Mouse (Mus musculus) cerebellum, adult 2 months (tissue): ENCODE measurements at regions not wholly inside any gene's neighbourhood (a gene's known extent, or its start where the extent isn't known, plus 50 kb on each side); places are given as distances from the start of the nearest gene placed in this dataset.

Experiments used
- DNase-seq, 2 experiments: peaks; one replicate each; pipeline ENCODE4 v3.0.0; 2021
- H3K27ac ChIP-seq: fragments of 200-500 bp; 2 replicates; pipeline ENCODE4 v1.5.1; 2012; ENCODE audit warnings: low read length, control low read depth, inconsistent platforms; ENCODE audit not compliant: insufficient read depth
- H3K27me3 ChIP-seq: fragments of 200-500 bp; 2 replicates; pipeline ENCODE4 v1.6.1; 2012; ENCODE audit warnings: inconsistent platforms, mild to moderate bottlenecking, low read length, moderate library complexity; ENCODE audit not compliant: control insufficient read depth, insufficient read depth
- H3K4me1 ChIP-seq: fragments of 200-500 bp; 2 replicates; pipeline ENCODE4 v1.6.1; 2011; ENCODE audit warnings: low read length; ENCODE audit not compliant: control insufficient read depth, insufficient read depth
- H3K4me3 ChIP-seq: fragments of 200-500 bp; replicated peaks from 2 replicates; pipeline ENCODE3; 2011; ENCODE audit warnings: mild to moderate bottlenecking, low read depth, low read length, control low read depth; ENCODE audit not compliant: insufficient read depth
- CTCF ChIP-seq: fragments of 200-500 bp; IDR thresholded peaks from 2 replicates; pipeline ENCODE4 v1.5.1; 2011; ENCODE audit warnings: low read depth, mild to moderate bottlenecking, control low read depth, low read length, moderate library complexity, borderline replicate concordance; ENCODE audit not compliant: insufficient read depth
- POLR2A ChIP-seq: fragments of 200-500 bp; IDR thresholded peaks from 2 replicates; pipeline ENCODE4 v1.6.1; 2011; ENCODE audit warnings: low read length, control low read depth, borderline replicate concordance; ENCODE audit not compliant: insufficient read depth
- WGBS: fragments of 180-500 bp; shearing (Covaris S2); methylation state at CpG from one replicate; pipeline ENCODE4 v1.1.7; 2018; 5-methylcytosine and 5-hydroxymethylcytosine counted together

GRCm38 (mm10) chr5:35189113-35189797 lies 83.7 kb upstream of the Lrpap1 start:
- H3K4me1 ChIP-seq = peaks cover 33% of the 10 kb centered on the region
- 12% methylated on average over 12 of the region's 12 CpGs for WGBS
- TF ChIP-seq CTCF (no peak), POLR2A (no peak)
- no peak overlapping the region for H3K4me3 ChIP-seq
- peak; percentile 98 to 99 for DNase-seq
- H3K27me3 ChIP-seq = no peaks in the 10 kb centered on the region
- peak overlapping the region; percentile 41 for H3K27ac ChIP-seq

GRCm38 (mm10) chr5:35185826-35186225 lies 80.3 kb upstream of the Lrpap1 start:
- H3K27ac ChIP-seq = no peak overlapping the region
- 91% methylated on average over 3 of the region's 3 CpGs for WGBS
- no peak for DNase-seq
- peaks cover 27% of the 10 kb centered on the region for H3K4me1 ChIP-seq
- H3K4me3 ChIP-seq = no peak overlapping the region
- TF ChIP-seq CTCF (no peak), POLR2A (no peak)
- H3K27me3 ChIP-seq = no peaks in the 10 kb centered on the region

GRCm38 (mm10) chr5:35185289-35185688 lies 79.7 kb upstream of the Lrpap1 start:
- H3K27me3 ChIP-seq = no peaks in the 10 kb centered on the region
- no peak for DNase-seq
- TF ChIP-seq CTCF (no peak), POLR2A (no peak)
- H3K4me1 ChIP-seq = peaks cover 21% of the 10 kb centered on the region
- no peak overlapping the region for H3K4me3 ChIP-seq
- H3K27ac ChIP-seq = no peak overlapping the region

GRCm38 (mm10) chr5:35183418-35183817 lies 77.9 kb upstream of the Lrpap1 start:
- no peak for TF ChIP-seq CTCF
- no peak for TF ChIP-seq POLR2A
- Histone ChIP-seq H3K27me3 (no peaks in the 10 kb centered on the region), H3K4me3 (no peak overlapping the region), H3K27ac (no peak overlapping the region), H3K4me1 (peaks cover 9% of the 10 kb centered on the region)
- 85% methylated on average over 7 of the region's 7 CpGs for WGBS
- no peak for DNase-seq

DNA sequence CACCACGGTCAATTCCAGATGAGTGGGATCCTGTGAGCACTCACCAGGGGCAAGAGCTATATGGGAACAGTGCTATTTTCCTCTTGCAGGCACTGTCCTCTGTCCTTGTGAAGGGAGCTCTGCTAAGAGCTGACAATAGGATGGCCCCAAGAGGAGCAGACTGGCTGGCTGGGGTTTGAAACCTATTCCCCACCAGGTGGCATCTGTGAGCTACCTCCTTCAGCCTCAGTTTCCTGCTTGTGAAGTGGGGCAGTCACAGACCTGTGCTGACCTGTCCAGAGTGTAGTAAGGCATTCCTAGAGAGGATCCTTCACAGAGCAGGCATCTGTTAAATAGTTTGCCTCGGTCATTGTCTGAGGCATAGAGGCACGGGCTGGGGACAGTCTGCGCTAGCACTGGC lies 71.8 kb upstream of the Lrpap1 start:
- 73% methylated on average over 4 of the region's 4 CpGs for WGBS
- peak; percentile 61 for TF ChIP-seq CTCF
- TF ChIP-seq POLR2A = no peak

DNA sequence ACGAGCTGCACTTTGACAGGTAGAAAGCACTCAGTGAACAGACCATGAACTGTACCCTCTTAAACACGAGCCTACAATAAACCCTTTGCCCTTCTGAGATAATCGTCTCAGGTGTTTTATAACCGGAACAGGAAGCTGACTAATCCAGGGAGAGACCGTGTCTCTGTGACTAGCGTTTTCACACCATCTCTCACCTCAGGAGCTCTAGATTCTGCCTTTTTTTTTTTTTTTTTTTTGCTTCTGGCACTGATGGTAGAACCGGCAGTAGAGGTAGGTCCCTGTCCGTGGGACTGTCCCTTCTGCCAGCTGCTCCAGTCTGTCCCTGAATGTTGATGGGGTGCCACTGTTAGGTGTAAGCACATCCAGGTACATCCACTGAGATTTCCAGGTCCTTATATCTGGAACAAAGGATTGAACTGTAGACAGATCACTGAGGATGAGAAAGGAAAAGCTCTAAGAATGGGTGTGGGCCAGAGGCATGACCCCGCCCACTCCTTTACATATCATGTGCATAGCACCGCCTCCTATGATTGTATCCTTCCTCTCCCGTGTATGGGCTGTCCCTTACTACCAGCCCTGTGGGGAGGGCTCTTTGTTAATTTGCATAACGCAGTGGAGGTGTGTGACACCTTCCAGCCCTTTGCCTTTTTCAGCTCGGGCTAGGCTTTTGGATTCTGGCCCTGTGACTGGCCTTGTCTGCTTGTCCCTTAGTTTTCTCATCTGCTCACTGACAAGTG lies 70.7 kb upstream of the Lrpap1 start:
- no peak for DNase-seq
- Histone ChIP-seq H3K4me1 (peaks cover 5% of the 10 kb centered on the region; the same call in 1 of the 2 replicates), H3K27me3 (no peaks in the 10 kb centered on the region), H3K27ac (no peak overlapping the region), H3K4me3 (no peak overlapping the region)
- WGBS = 89% methylated on average over 13 of the region's 13 CpGs
- no peak for TF ChIP-seq POLR2A
- no peak for TF ChIP-seq CTCF

More for the DNA sequence above, 71.8 kb upstream of the Lrpap1 start:
- Histone ChIP-seq H3K4me3 (no peak overlapping the region), H3K27me3 (no peaks in the 10 kb centered on the region), H3K27ac (no peak overlapping the region), H3K4me1 (no peaks in the 10 kb centered on the region)
- DNase-seq = peak; percentile 36 to 65

DNA sequence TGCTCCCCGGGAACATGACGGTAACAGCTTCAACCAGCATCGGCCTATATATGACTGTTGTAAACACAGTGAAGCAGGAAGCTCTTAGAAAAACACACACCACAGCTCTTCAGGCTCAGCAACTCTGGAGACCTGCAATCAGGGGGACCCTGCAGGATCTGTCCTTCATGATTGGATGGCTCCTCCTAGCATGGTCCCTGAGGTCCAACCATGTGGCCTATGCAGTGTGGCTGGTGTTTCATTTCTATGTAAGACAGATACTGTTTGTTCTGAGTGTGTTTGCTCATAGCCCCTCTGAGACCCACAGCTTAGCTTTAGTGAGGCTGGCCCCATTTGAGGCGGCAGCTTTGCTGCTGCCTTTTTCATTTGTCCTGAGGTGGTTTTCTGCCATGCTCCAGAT lies 68.8 kb upstream of the Lrpap1 start:
- 96% methylated on average over 4 of the region's 4 CpGs for WGBS
- peaks cover 10% of the 10 kb centered on the region for H3K4me1 ChIP-seq
- no peak overlapping the region for H3K4me3 ChIP-seq
- no peak overlapping the region for H3K27ac ChIP-seq
- no peak for TF ChIP-seq CTCF
- TF ChIP-seq POLR2A = no peak
- DNase-seq = no peak
- no peaks in the 10 kb centered on the region for H3K27me3 ChIP-seq

DNA sequence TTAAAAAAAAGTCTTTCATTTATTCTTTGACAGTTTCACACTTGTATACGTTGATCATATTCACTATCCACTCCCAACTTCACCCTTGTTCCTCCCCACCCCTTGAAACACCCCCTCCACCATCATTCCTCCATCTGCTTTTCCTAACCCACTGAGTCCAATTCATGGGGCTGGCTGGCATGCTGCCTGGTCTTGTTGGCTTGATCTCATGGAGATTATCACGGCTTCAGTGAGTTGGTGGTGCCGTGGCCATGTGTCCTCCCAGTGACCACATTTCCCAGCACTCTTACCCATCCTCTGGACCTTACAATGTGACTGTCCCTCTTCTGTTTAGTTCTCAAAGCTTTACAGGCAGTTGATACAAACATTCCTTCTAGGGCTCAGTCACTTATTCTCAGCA lies 65.8 kb upstream of the Lrpap1 start:
- WGBS = 12% methylated on average over 3 of the region's 3 CpGs
- no peak for TF ChIP-seq CTCF
- no peak for TF ChIP-seq POLR2A
- no peak overlapping the region for H3K27ac ChIP-seq
- peaks cover 17% of the 10 kb centered on the region for H3K4me1 ChIP-seq
- H3K27me3 ChIP-seq = no peaks in the 10 kb centered on the region
- DNase-seq = peak; percentile 83 to 84
- H3K4me3 ChIP-seq = no peak overlapping the region
